Mouse (Mus musculus) CH12.LX (cell line): Measurements from ENCODE around the gene Ppp1r3c.

Experiments used
- CTCF ChIP-seq, 2 experiments: IDR thresholded peaks in 1 of 2; conservative IDR thresholded peaks in 1 of 2; 2 replicates each; pipeline ENCODE4 v1.5.1; 2011 to 2012; ENCODE audit warnings: low read depth in 2 of 2, low read length in 2 of 2, improper control_type of control experiment in 1 of 2, inconsistent platforms in 1 of 2, mild to moderate bottlenecking in 1 of 2, moderate library complexity in 1 of 2
- E2F4 ChIP-seq: IDR thresholded peaks from 2 replicates; pipeline ENCODE4 v1.6.1; 2011; ENCODE audit warnings: low read depth, low read length, improper control_type of control experiment; ENCODE audit not compliant: insufficient replicate concordance
- MAX ChIP-seq: IDR thresholded peaks from 2 replicates; pipeline ENCODE4 v1.6.1; 2011; ENCODE audit warnings: low read length, improper control_type of control experiment
- NELFE ChIP-seq: IDR thresholded peaks from 2 replicates; pipeline ENCODE4 v1.6.1; 2011; ENCODE audit warnings: low read depth, low read length, improper control_type of control experiment
- POLR2A ChIP-seq: IDR thresholded peaks from 2 replicates; pipeline ENCODE4 v1.6.1; 2011; ENCODE audit warnings: low read depth, mild to moderate bottlenecking, improper control_type of control experiment, low read length
- TCF12 ChIP-seq: IDR thresholded peaks from 2 replicates; pipeline ENCODE4 v1.6.1; 2014; ENCODE audit warnings: low read depth, mild to moderate bottlenecking, inconsistent platforms, low read length, improper control_type of control experiment

GRCm38 (mm10) chr19:36701366-36701765, 35.1 kb downstream of the Ppp1r3c start:
- TF ChIP-seq CTCF (conservative IDR thresholded peaks at IDR 0.05 in 1 of 2, IDR thresholded peaks at IDR 0.05 in 1 of 2; ENCODE audit: low read depth in 2 of 2, low read length in 2 of 2), result no peak
- no peak for TF ChIP-seq MAX
- no peak for TF ChIP-seq NELFE
- no peak for TF ChIP-seq TCF12
- TF ChIP-seq POLR2A, result no peak
- TF ChIP-seq E2F4, result no peak
